9 mouse cellular contexts compared by ENCODE assay signal in the genomic region with DNA sequence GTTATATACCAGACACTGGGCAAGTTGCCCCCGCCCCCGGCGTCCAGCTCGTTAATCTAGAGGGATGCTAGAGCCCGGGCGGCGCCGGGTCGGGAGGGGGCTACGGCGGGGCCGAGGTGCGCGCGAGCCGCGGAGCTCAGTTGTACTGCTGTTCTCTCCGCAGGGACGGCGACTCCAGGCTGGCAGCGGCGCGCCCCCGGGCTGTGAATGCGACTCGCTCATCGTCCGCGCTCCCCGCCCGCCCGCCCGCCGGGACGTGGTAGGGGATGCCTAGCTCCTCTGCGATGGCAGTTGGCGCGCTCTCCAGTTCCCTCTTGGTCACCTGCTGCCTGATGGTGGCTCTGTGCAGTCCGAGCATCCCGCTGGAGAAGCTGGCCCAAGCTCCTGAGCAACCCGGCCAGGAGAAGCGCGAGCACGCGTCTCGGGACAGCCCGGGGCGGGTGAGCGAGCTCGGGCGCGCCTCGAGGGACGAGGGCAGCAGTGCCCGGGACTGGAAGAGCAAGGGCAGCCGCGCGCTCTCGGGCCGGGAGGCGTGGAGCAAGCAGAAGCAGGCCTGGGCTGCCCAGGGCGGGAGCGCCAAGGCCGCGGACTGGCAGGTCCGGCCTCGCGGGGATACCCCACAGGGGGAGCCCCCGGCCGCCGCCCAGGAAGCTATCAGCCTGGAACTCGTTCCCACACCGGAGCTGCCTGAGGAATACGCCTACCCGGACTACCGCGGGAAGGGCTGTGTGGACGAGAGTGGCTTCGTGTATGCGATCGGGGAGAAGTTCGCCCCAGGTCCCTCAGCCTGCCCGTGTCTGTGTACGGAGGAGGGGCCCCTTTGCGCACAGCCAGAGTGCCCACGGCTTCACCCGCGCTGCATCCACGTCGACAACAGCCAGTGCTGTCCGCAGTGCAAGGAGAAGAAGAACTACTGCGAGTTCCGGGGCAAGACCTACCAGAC. TPM values are rescaled to one million over a fixed set of nuclear protein-coding genes. Genes with fewer than 3 reads are reported as not detected.
DNase-seq lines count a peak whose midpoint lies in the region; ATAC-seq and TF ChIP-seq lines count a peak whose summit lies in the region.
"Had no signal": no experiment of that assay in that cellular context is flagged by ENCODE, and none has a peak within 500 bp of the region (broad histone marks: within the 10 kb centered on the region; RNA-seq: fewer than 3 reads in every experiment).

No protein-coding gene starts in this region.

- H3K36me3 ChIP-seq in hindbrain, embryonic 12.5 days = no peaks in the 10 kb centered on the region
- no peaks in the 10 kb centered on the region for H3K36me3 ChIP-seq in liver, postnatal 0 days (replicated peaks; ENCODE audit: insufficient read depth, low read length)

- DNase-seq in cerebellum, postnatal 14 days = peak; percentile 28 to 43
- DNase-seq in lung, postnatal 10 days = peak; percentile 2
- DNase-seq in lung, adult 18-20 months = no peak
- DNase-seq in liver, postnatal 0 days = peak; percentile 14
- DNase-seq in right cerebral cortex, postnatal 4 days = peak; percentile 58
- no peak for DNase-seq in natural killer cell, adult 2 months (ENCODE audit: low spot score in 2 of 2)

- H3K9me3 ChIP-seq in hindbrain, embryonic 12.5 days (replicated peaks) = no peaks in the 10 kb centered on the region
- no peaks in the 10 kb centered on the region for H3K9me3 ChIP-seq in liver, postnatal 0 days (ENCODE audit: low read length)

- TF ChIP-seq CTCF in liver, postnatal 0 days (IDR thresholded peaks at IDR 0.05; ENCODE audit: low read depth) = no peak

- peaks cover 69% of the 10 kb centered on the region for H3K27me3 ChIP-seq in hindbrain, embryonic 12.5 days
- peaks cover 40% of the 10 kb centered on the region for H3K27me3 ChIP-seq in liver, postnatal 0 days (ENCODE audit: insufficient read depth, low read length)

- WGBS in hindbrain, embryonic 12.5 days = under 1% methylated on average over 93 of the region's 93 CpGs
- WGBS in liver, postnatal 0 days (ENCODE audit: insufficient replicate concordance) = 2% methylated on average over 89 of the region's 93 CpGs

- peak overlapping the region; percentile 98 for H3K4me2 ChIP-seq in hindbrain, embryonic 12.5 days (replicated peaks)
- H3K4me2 ChIP-seq in liver, postnatal 0 days (ENCODE audit: low read depth, low read length) = 0 out of 2 replicates have a peak overlapping the region, but pooled peaks have one; percentile 6

- no peak overlapping the region for H3K27ac ChIP-seq in hindbrain, embryonic 12.5 days
- H3K27ac ChIP-seq in liver, postnatal 0 days (ENCODE audit: low read depth) = no peak overlapping the region

- peak overlapping the region; percentile 54 for H3K4me3 ChIP-seq in hindbrain, embryonic 12.5 days
- H3K4me3 ChIP-seq in liver, postnatal 0 days (ENCODE audit: low read depth, low read length) = no peak overlapping the region
- H3K4me3 ChIP-seq: erythroblast, embryonic 14.5 days had no signal

- peaks cover 30% of the 10 kb centered on the region for H3K4me1 ChIP-seq in hindbrain, embryonic 12.5 days
- H3K4me1 ChIP-seq in liver, postnatal 0 days (ENCODE audit: insufficient read depth) = no peaks in the 10 kb centered on the region

- peak overlapping the region; percentile 64 for H3K9ac ChIP-seq in hindbrain, embryonic 12.5 days
- no peak overlapping the region for H3K9ac ChIP-seq in liver, postnatal 0 days (replicated peaks)

- TF ChIP-seq EP300 in liver, postnatal 0 days (IDR thresholded peaks at IDR 0.05; ENCODE audit: low read depth) = no peak

- ATAC-seq in cerebellum, adult (ENCODE audit: insufficient number of reproducible peaks, low FRiP score, low TSS enrichment) = no peak
- peak; percentile 79 for ATAC-seq in hindbrain, embryonic 12.5 days (ENCODE audit: low FRiP score)
- no peak for ATAC-seq in liver, postnatal 0 days

RNA-seq across cellular contexts. Expression of a gene that starts 1.9 kb away (rescaled TPM):
- 2.1 and 3.5 TPM in 2 replicates for polyA plus RNA-seq in hindbrain, embryonic 12.5 days (2016; fragmentation: Nextera tagmentation; extraction: Ambion mirVana)
- polyA plus RNA-seq in liver, postnatal 0 days (2015; fragmentation: Nextera tagmentation; extraction: Ambion mirVana) = 0.11 TPM in 1 of 2 replicates, not detected in the other
- polyA plus RNA-seq: erythroblast, embryonic 14.5 days had no signal

Comparison
In these comparisons a context has a peak if more than half of its experiments do, and no peak if none do; other contexts are left out.
1. DNase-seq: peak in cerebellum, postnatal 14 days (2 of 2), lung, postnatal 10 days (single experiment), liver, postnatal 0 days (single experiment) and right cerebral cortex, postnatal 4 days (single experiment); none in lung, adult 18-20 months (0 of 2) and natural killer cell, adult 2 months (0 of 2).